Mouse (Mus musculus): ENCODE measurements around the gene Fbp1.

DNA sequence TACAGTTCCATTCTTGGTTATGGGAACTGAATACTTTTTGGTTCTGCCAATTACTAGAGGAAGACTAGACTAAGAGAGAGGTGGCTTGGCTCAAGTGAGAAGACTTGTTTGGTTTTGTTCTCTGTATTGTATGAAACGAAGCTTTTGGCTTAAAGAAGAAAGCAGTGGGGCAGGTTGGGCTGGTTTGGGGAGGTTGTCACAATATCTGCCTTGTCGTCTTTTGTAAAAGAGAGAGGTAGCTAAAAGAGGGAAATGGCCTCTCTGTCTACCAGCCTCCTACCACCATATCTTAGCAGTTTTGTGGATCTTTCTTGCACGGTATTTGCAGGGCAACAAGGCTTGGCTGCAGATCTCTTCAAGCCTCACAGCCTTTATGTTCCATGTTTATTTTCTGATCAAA, 15.8 kb downstream of the Fbp1 start:
- TF ChIP-seq CTCF (IDR thresholded peaks at IDR 0.05; ENCODE audit: insufficient read depth, low read length): no peak
- TF ChIP-seq POLR2A (IDR thresholded peaks at IDR 0.05; ENCODE audit: borderline replicate concordance, extremely low read depth, low read depth, low read length): no peak

Measured in lung, adult 2 months (tissue).